Mouse (Mus musculus) forebrain, embryonic 11.5 days (tissue): ENCODE measurements at regions not wholly inside any gene's neighbourhood (a gene's known extent, or its start where the extent isn't known, plus 50 kb on each side); places are given as distances from the start of the nearest gene placed in this dataset.
A peak's percentile ranks its signal among the peaks of the same experiment; 100 is the strongest.

Experiments
- ATAC-seq: fragments of 200-750 bp; cut with Nextera tagmentation; replicated peaks from 2 replicates; pipeline ENCODE4 v1.8.0; 2017; ENCODE audit warnings: moderate TSS enrichment; ENCODE audit not compliant: low FRiP score
- DNase-seq: peaks from one replicate; pipeline ENCODE4 v3.0.0-alpha.2; 2017; ENCODE audit warnings: low spot score
- H3K27ac ChIP-seq: fragments of 300-500 bp; sonication (generic); 2 replicates; pipeline ENCODE4 v1.5.1; 2014; ENCODE audit warnings: low read depth, low read length
- H3K27me3 ChIP-seq: fragments of 300-500 bp; sonication (generic); 2 replicates; pipeline ENCODE4 v1.6.1; 2014; ENCODE audit warnings: mild to moderate bottlenecking, low read length, mixed read lengths; ENCODE audit not compliant: control insufficient read depth, insufficient read depth
- H3K36me3 ChIP-seq: fragments of 300-500 bp; sonication (generic); 2 replicates; pipeline ENCODE4 v1.6.1; 2014; ENCODE audit warnings: mild to moderate bottlenecking, low read length, moderate library complexity, mixed read lengths; ENCODE audit not compliant: control insufficient read depth, insufficient read depth
- H3K4me1 ChIP-seq: fragments of 300-500 bp; sonication (generic); replicated peaks from 2 replicates; pipeline ENCODE4 v1.6.1; 2014; ENCODE audit warnings: low read length, mixed read lengths; ENCODE audit not compliant: control insufficient read depth, insufficient read depth
- H3K4me2 ChIP-seq: fragments of 300-500 bp; sonication (generic); 2 replicates; pipeline ENCODE4 v1.6.1; 2014; ENCODE audit warnings: low read depth, mild to moderate bottlenecking, low read length, moderate library complexity, mixed read lengths; ENCODE audit not compliant: severe bottlenecking
- H3K4me3 ChIP-seq: fragments of 300-500 bp; sonication (generic); 2 replicates; pipeline ENCODE4 v1.5.1; 2014; ENCODE audit warnings: low read depth, low read length
- H3K9ac ChIP-seq: fragments of 300-500 bp; sonication (generic); 2 replicates; pipeline ENCODE4 v1.6.1; 2014; ENCODE audit warnings: low read length
- H3K9me3 ChIP-seq: fragments of 300-500 bp; sonication (generic); 2 replicates; pipeline ENCODE4 v1.6.1; 2016; ENCODE audit warnings: low read length, mixed read lengths; ENCODE audit not compliant: control insufficient read depth
- WGBS: fragments of 180-500 bp; shearing (Covaris S2); extraction: QIAGEN DNeasy Blood & Tissue Kit; methylation state at CpG from one replicate; pipeline ENCODE4 v1.1.7; 2014; 5-methylcytosine and 5-hydroxymethylcytosine counted together

DNA sequence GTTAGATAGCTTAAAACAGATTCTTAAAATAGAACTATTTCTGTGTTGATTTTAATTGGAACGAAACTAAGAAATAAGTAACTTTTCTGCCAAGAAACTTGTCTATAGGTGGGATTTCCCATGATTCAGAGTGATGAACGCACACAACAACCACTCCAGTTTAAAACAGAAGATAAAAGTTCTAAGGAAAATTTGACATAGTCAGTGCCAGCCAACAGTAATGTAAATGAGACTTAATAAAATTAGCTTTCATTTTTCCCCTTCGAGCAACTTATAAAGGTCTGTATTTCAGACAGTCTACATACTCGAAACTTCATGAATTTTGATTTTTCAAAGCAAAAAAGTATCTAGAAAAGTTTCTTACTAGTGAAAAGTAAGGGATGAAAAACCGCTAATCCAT lies 52.5 kb upstream of the Gpc5 start:
- Histone ChIP-seq H3K4me2 (no peak overlapping the region), H3K9ac (no peak overlapping the region), H3K27ac (no peak overlapping the region), H3K4me1 (peaks cover 2% of the 10 kb centered on the region; the same call in 1 of the 2 replicates), H3K36me3 (peaks cover 5% of the 10 kb centered on the region), H3K4me3 (no peak overlapping the region), H3K27me3 (no peaks in the 10 kb centered on the region; the same call in 1 of the 2 replicates), H3K9me3 (no peaks in the 10 kb centered on the region)
- ATAC-seq (no peak), DNase-seq (no peak)
- WGBS = 76% methylated on average over 5 of the region's 5 CpGs

DNA sequence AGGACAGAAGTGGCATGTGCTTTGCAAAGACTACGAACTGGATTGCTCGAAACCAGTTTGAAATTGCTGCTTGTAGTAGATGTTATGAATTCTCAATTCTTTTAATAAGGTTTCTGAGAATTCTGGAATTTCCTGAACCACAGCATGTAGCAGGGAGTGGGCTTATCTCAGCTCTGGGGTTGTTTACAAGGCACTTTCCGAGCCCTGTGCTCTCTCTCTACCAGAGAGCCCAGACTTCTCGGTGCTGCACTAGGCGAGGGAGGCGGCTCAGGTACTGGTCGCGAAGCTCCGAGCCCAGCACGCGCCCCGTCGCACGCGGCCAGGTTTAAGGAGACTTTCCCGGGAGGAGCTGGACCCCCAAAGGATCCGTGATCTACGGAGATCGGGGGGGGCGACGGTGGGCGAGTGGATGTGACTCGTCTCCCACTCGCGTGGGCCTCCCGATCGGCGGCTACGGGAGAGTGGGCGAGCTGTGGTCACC lies 51.9 kb upstream of the Gpc5 start:
- ATAC-seq (peak; percentile 31), DNase-seq (no peak)
- Histone ChIP-seq H3K27ac (no peak overlapping the region), H3K9ac (peak overlapping the region; percentile 100), H3K27me3 (no peaks in the 10 kb centered on the region; the same call in 1 of the 2 replicates), H3K4me3 (peak overlapping the region; percentile 98), H3K4me1 (peaks cover 2% of the 10 kb centered on the region; the same call in 1 of the 2 replicates), H3K36me3 (peaks cover 8% of the 10 kb centered on the region), H3K9me3 (no peaks in the 10 kb centered on the region), H3K4me2 (peak overlapping the region; percentile 84)
- 2% methylated on average over 30 of the region's 30 CpGs for WGBS

DNA sequence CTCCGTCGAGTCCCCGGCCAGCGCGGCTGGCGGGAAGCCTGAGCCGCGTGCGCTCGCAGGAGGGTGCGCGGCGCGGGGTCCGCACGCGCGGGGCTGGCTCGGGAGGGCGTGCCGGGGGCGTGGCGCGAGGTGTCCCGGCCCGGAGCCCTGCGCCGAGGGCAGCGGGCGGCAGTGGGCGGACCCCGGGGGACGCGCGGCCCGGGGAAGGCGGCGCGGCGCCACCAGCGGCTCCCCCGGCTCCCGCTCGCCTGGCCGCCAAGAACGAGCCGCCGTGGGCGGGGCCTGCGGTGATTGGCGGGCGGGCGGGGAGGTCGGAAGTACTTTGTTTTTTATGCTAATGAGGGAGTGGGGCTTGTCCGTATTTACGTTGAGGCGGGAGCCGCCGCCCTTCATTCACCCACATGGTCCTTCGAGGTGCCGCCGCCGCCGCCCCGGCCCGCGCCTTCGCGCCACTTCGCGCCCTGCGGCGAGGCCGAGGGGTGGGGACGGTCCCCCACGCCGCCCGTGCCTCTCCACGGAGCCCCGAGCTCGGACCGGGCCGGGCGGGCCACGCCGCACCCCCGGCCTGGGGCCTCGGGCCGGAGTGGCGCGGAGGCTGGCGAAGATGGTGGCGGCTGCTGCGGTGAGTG lies 51.3 kb upstream of the Gpc5 start:
- Histone ChIP-seq H3K9ac (peak overlapping the region; percentile 100), H3K4me3 (peak overlapping the region; percentile 98), H3K4me2 (peak overlapping the region; percentile 84), H3K4me1 (peaks cover 2% of the 10 kb centered on the region; the same call in 1 of the 2 replicates), H3K36me3 (peaks cover 10% of the 10 kb centered on the region), H3K27ac (peak overlapping the region; percentile 89), H3K27me3 (no peaks in the 10 kb centered on the region; the same call in 1 of the 2 replicates), H3K9me3 (no peaks in the 10 kb centered on the region)
- DNase-seq = peak; percentile 95
- under 1% methylated on average over 68 of the region's 94 CpGs for WGBS
- ATAC-seq = peak; percentile 90

DNA sequence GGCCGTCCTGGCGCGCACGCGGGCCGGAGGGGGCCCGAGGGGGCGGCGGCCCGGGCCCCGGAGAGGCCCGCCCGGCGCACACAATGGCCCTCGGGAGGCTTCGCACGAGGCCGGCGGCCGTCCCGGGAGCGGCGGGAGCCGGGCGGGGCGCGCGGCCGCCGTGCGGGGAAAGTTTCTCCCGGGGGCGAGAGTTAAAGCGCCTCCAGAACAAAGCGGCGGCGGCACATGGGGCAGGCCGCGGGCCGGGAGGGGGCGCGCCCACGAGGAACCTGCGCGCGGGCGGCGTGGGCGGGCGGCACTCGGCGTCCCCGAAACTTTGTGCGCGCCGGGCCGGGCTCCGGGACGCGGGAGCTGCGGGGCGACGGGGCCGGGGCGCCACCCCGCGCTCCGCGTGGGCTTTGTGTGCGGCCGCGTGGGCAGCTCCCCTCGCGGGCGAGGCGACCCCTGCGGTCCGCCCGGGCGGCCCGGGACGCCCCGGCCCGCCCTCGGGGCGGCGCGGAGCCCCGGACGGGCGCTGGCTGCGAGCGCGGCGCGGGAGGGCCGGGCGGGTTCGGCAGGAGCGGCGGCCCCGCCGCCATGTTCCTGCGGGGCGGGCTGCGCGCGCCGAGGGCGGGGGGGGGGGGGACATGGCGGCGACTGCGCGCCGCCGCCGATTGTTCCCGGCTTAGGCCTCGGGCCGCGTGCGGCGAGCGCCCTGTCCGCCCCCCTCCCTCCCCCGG lies 50.5 kb upstream of the Gpc5 start:
- peaks cover 2% of the 10 kb centered on the region; the same call in 1 of the 2 replicates for H3K4me1 ChIP-seq
- under 1% methylated on average over 40 of the region's 126 CpGs for WGBS
- peak overlapping the region; percentile 100 for H3K9ac ChIP-seq

DNA sequence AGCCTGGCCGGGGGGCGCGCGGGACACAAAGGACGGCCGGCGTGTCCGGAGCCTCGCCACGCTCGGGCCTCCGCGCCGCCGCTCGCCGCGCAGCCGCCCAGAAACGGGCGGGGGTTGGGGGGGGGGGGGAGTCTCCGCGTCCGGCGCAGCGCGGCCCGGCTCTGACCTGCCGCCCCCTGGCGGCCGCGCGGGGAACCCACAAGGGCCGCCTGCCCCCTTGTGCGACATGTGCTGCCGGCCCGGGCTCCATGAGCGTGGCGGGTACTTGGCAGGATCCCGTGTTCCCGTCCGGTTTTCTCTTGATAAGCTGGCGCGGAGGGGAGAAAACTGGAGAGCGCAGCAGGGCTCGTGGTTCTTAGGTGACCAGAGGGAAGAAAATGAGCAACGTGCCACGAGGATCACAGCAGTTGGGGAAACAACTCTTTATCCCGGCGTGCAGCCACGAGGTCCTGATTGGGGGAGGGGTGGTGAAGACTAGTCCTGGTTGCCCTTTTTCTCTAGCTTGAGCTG lies 49.9 kb upstream of the Gpc5 start:
- WGBS = under 1% methylated on average over 23 of the region's 51 CpGs
- H3K27me3 ChIP-seq = no peaks in the 10 kb centered on the region; the same call in 1 of the 2 replicates
- peaks cover 19% of the 10 kb centered on the region for H3K36me3 ChIP-seq
- DNase-seq (peak; percentile 94), ATAC-seq (peak; percentile 79)
- peak overlapping the region; percentile 100 for H3K9ac ChIP-seq
- H3K4me1 ChIP-seq = peaks cover 2% of the 10 kb centered on the region; the same call in 1 of the 2 replicates
- peak overlapping the region; percentile 98 for H3K4me3 ChIP-seq
- H3K27ac ChIP-seq = peak overlapping the region; percentile 89
- H3K4me2 ChIP-seq = peak overlapping the region; percentile 78
- no peaks in the 10 kb centered on the region for H3K9me3 ChIP-seq

More for the DNA sequence above, 50.5 kb upstream of the Gpc5 start:
- peak; percentile 27 for ATAC-seq
- DNase-seq = peak; percentile 77
- H3K27ac ChIP-seq = peak overlapping the region; percentile 89
- H3K9me3 ChIP-seq = no peaks in the 10 kb centered on the region
- no peaks in the 10 kb centered on the region; the same call in 1 of the 2 replicates for H3K27me3 ChIP-seq
- H3K36me3 ChIP-seq = peaks cover 14% of the 10 kb centered on the region
- H3K4me3 ChIP-seq = peak overlapping the region; percentile 98
- peak overlapping the region; percentile 84; the same call in 1 of the 2 replicates for H3K4me2 ChIP-seq
